Mouse (Mus musculus): ENCODE results near the gene Miga2.

The Miga2 gene

GRCm38 (mm10) chr2:30417595-30418165, 53.6 kb downstream of the Miga2 start:
- in situ Hi-C loops (cut with MboI, MseI): no loop called here

GRCm38 (mm10) chr2:30418259-30418658, 54.2 kb downstream of the Miga2 start:
- in situ Hi-C loops (cut with MboI, MseI): no loop called here

- in situ Hi-C loops (cut with MboI, MseI): no loop called here
Observed at GRCm38 (mm10) chr2:30419112-30419511, 55.1 kb downstream of the Miga2 start.

DNA sequence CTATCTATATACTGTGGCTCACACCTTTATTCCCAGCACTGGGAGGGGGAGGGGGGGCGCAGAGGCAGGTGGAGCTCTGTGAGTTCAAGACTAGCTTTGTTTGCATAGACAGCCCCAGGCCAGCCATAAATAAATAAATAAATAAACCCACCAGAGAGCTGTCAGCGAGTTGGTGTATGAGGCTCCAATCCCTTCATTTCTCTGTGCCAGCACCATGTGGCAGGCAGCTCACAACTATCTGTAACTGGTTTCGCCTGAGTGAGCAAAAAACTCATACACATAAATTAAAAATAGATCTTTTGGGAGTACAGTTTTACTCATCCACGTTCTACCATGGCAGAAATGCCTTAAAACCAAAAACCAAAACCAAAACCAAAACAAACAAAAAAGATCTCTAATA, 57.4 kb downstream of the Miga2 start:
- in situ Hi-C loops (cut with MboI, MseI): loop anchor here (10.0 kb wide), 1 partner anchor 833 kb away; no protein-coding TSS in a partner anchor

DNA sequence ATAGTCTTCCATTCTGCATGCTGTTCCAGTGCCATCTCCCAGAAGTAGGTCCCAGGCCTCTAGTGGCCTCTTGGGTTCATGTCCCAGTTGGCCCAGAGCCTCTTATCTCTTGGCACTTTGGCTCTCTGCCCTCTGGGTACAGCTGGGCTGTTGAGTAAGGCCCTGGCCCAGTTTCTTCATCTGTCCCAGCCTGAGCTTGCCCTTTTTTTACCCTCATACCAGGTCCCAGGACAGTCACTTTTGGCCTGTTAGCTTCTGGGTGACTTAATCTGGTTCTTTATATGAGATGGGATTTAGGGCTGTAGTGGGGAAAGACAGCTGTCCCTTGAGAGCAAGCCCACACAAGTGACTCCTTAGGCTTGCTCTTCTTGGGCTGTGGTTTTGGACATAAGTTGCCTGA, 65.1 kb downstream of the Miga2 start:
- in situ Hi-C loops (cut with MboI, MseI): loop anchor here (10.0 kb wide), 1 partner anchor 826 kb away; no protein-coding TSS in a partner anchor
